Mouse (Mus musculus): ENCODE results near the gene Mdh1. TPM values are rescaled to one million over a fixed set of nuclear protein-coding genes. Genes with fewer than 3 reads are reported as not detected.

Gene Mdh1
- polyA plus RNA-seq (2015; fragmentation: Illumina TruSeq; extraction: RNeasy Lipid Tissue Mini Kit (QIAGEN cat#74804); ENCODE audit: low read depth, low replicate concordance) = 1,170 TPM

GRCm38 (mm10) chr11:21571700-21572381, at the start of gene Mdh1, which contains the start of gene Wdpcp:
Gene Mdh1, minus strand, starts transcription at chr11:21572367.
Gene Wdpcp, plus strand, starts transcription at chr11:21572235.

Other genes starting within 250 kb of the Mdh1 start
- gene Ugp2, start 201.2 kb downstream of the Mdh1 start, polyA plus RNA-seq (2015; fragmentation: Illumina TruSeq; extraction: RNeasy Lipid Tissue Mini Kit (QIAGEN cat#74804); ENCODE audit: low read depth, low replicate concordance) = 130 TPM
- gene Wdpcp, start 132 bp downstream of the Mdh1 start, polyA plus RNA-seq (2015; fragmentation: Illumina TruSeq; extraction: RNeasy Lipid Tissue Mini Kit (QIAGEN cat#74804); ENCODE audit: low read depth, low replicate concordance) = 8.9 TPM

Data from brain, adult 10 weeks (tissue).